Mouse (Mus musculus): ENCODE measurements around the gene Rpl3. TPM values are rescaled to one million over a fixed set of nuclear protein-coding genes. Genes with fewer than 3 reads are reported as not detected.

Gene Rpl3
- polyA plus RNA-seq, 1 experiment, result 298 TPM

- WGBS, result 12% methylated on average over 20 of the region's 20 CpGs
- Histone ChIP-seq H3K27ac (ENCODE audit: insufficient read depth, low read depth, low read length) (no peak overlapping the region), H3K4me3 (ENCODE audit: low read depth, low read length) (no peak overlapping the region), H3K27me3 (ENCODE audit: control insufficient read depth, insufficient read depth, low read length) (no peaks in the 10 kb centered on the region; the same call in 1 of the 2 replicates), H3K36me3 (ENCODE audit: control insufficient read depth, insufficient read depth, low read length) (no peaks in the 10 kb centered on the region), H3K4me1 (ENCODE audit: control insufficient read depth, insufficient read depth, insufficient read length, low read length) (peaks cover 16% of the 10 kb centered on the region)
- 0 out of 2 replicates have a peak, but pooled peaks have one; percentile 14 for TF ChIP-seq POLR2A (IDR thresholded peaks at IDR 0.05; ENCODE audit: low read depth, low read length)
- no peak for TF ChIP-seq CTCF (IDR thresholded peaks at IDR 0.05; ENCODE audit: extremely low read depth, insufficient read length, insufficient replicate concordance, low read depth, low read length)
Measured at GRCm38 (mm10) chr15:80096946-80097881, 5.5 kb upstream of the Rpl3 start.

- no peaks in the 10 kb centered on the region for H3K36me3 ChIP-seq (ENCODE audit: control insufficient read depth, insufficient read depth, low read length)
- H3K4me3 ChIP-seq (ENCODE audit: low read depth, low read length), result no peak overlapping the region
Measured at GRCm38 (mm10) chr15:80096406-80096805, 4.7 kb upstream of the Rpl3 start.

GRCm38 (mm10) chr15:80095596-80095995 is 3.9 kb upstream of the Rpl3 start:
- no peak overlapping the region for H3K27ac ChIP-seq (ENCODE audit: insufficient read depth, low read depth, low read length)
- H3K4me3 ChIP-seq (ENCODE audit: low read depth, low read length), result no peak overlapping the region
- H3K4me1 ChIP-seq (ENCODE audit: control insufficient read depth, insufficient read depth, insufficient read length, low read length), result peaks cover 21% of the 10 kb centered on the region
- no peak for TF ChIP-seq POLR2A (IDR thresholded peaks at IDR 0.05; ENCODE audit: low read depth, low read length)
- TF ChIP-seq CTCF (IDR thresholded peaks at IDR 0.05; ENCODE audit: extremely low read depth, insufficient read length, insufficient replicate concordance, low read depth, low read length), result no peak
- no peaks in the 10 kb centered on the region for H3K36me3 ChIP-seq (ENCODE audit: control insufficient read depth, insufficient read depth, low read length)
- peaks cover 11% of the 10 kb centered on the region for H3K27me3 ChIP-seq (ENCODE audit: control insufficient read depth, insufficient read depth, low read length)
- 28% methylated on average over 1 of the region's 1 CpGs for WGBS

More at GRCm38 (mm10) chr15:80096406-80096805, 4.7 kb upstream of the Rpl3 start:
- TF ChIP-seq POLR2A (IDR thresholded peaks at IDR 0.05; ENCODE audit: low read depth, low read length), result no peak
- 85% methylated on average over 10 of the region's 10 CpGs for WGBS
- peaks cover 7% of the 10 kb centered on the region for H3K27me3 ChIP-seq (ENCODE audit: control insufficient read depth, insufficient read depth, low read length)
- H3K4me1 ChIP-seq (ENCODE audit: control insufficient read depth, insufficient read depth, insufficient read length, low read length), result peaks cover 18% of the 10 kb centered on the region
- no peak overlapping the region for H3K27ac ChIP-seq (ENCODE audit: insufficient read depth, low read depth, low read length)

- Histone ChIP-seq H3K36me3 (ENCODE audit: control insufficient read depth, insufficient read depth, low read length) (no peaks in the 10 kb centered on the region), H3K27me3 (ENCODE audit: control insufficient read depth, insufficient read depth, low read length) (peaks cover 11% of the 10 kb centered on the region), H3K4me3 (ENCODE audit: low read depth, low read length) (no peak overlapping the region), H3K27ac (ENCODE audit: insufficient read depth, low read depth, low read length) (no peak overlapping the region), H3K4me1 (ENCODE audit: control insufficient read depth, insufficient read depth, insufficient read length, low read length) (peaks cover 21% of the 10 kb centered on the region)
- TF ChIP-seq CTCF (IDR thresholded peaks at IDR 0.05; ENCODE audit: extremely low read depth, insufficient read length, insufficient replicate concordance, low read depth, low read length) (no peak), POLR2A (IDR thresholded peaks at IDR 0.05; ENCODE audit: low read depth, low read length) (no peak)
- WGBS, result 91% methylated on average over 13 of the region's 13 CpGs
Measured at GRCm38 (mm10) chr15:80094201-80094600, 2.5 kb upstream of the Rpl3 start.

- WGBS, result 62% methylated on average over 8 of the region's 8 CpGs
- TF ChIP-seq POLR2A (IDR thresholded peaks at IDR 0.05; ENCODE audit: low read depth, low read length) (no peak), CTCF (IDR thresholded peaks at IDR 0.05; ENCODE audit: extremely low read depth, insufficient read length, insufficient replicate concordance, low read depth, low read length) (no peak)
- no peak overlapping the region for H3K4me3 ChIP-seq (ENCODE audit: low read depth, low read length)
- no peaks in the 10 kb centered on the region for H3K36me3 ChIP-seq (ENCODE audit: control insufficient read depth, insufficient read depth, low read length)
- peaks cover 11% of the 10 kb centered on the region for H3K27me3 ChIP-seq (ENCODE audit: control insufficient read depth, insufficient read depth, low read length)
- H3K4me1 ChIP-seq (ENCODE audit: control insufficient read depth, insufficient read depth, insufficient read length, low read length), result peaks cover 21% of the 10 kb centered on the region
- no peak overlapping the region for H3K27ac ChIP-seq (ENCODE audit: insufficient read depth, low read depth, low read length)
Measured at GRCm38 (mm10) chr15:80092599-80092998, 931 bp upstream of the Rpl3 start.

GRCm38 (mm10) chr15:80092041-80092441 is 373 bp upstream of the Rpl3 start:
- H3K4me1 ChIP-seq (ENCODE audit: control insufficient read depth, insufficient read depth, insufficient read length, low read length), result peaks cover 17% of the 10 kb centered on the region
- H3K36me3 ChIP-seq (ENCODE audit: control insufficient read depth, insufficient read depth, low read length), result no peaks in the 10 kb centered on the region
- TF ChIP-seq POLR2A (IDR thresholded peaks at IDR 0.05; ENCODE audit: low read depth, low read length) (no peak), CTCF (IDR thresholded peaks at IDR 0.05; ENCODE audit: extremely low read depth, insufficient read length, insufficient replicate concordance, low read depth, low read length) (no peak)
- H3K27me3 ChIP-seq (ENCODE audit: control insufficient read depth, insufficient read depth, low read length), result peaks cover 11% of the 10 kb centered on the region
- WGBS, result 75% methylated on average over 7 of the region's 7 CpGs
- H3K4me3 ChIP-seq (ENCODE audit: low read depth, low read length), result 0 out of 2 replicates have a peak overlapping the region, but pooled peaks have one; percentile 73
- no peak overlapping the region for H3K27ac ChIP-seq (ENCODE audit: insufficient read depth, low read depth, low read length)

GRCm38 (mm10) chr15:80090741-80091120 is 937 bp downstream of the Rpl3 start:
- Histone ChIP-seq H3K27ac (ENCODE audit: insufficient read depth, low read depth, low read length) (no peak overlapping the region), H3K4me1 (ENCODE audit: control insufficient read depth, insufficient read depth, insufficient read length, low read length) (peaks cover 8% of the 10 kb centered on the region), H3K4me3 (ENCODE audit: low read depth, low read length) (peak overlapping the region; percentile 73), H3K27me3 (ENCODE audit: control insufficient read depth, insufficient read depth, low read length) (peaks cover 11% of the 10 kb centered on the region), H3K36me3 (ENCODE audit: control insufficient read depth, insufficient read depth, low read length) (no peaks in the 10 kb centered on the region)
- TF ChIP-seq POLR2A (IDR thresholded peaks at IDR 0.05; ENCODE audit: low read depth, low read length) (no peak), CTCF (IDR thresholded peaks at IDR 0.05; ENCODE audit: extremely low read depth, insufficient read length, insufficient replicate concordance, low read depth, low read length) (no peak)
- 2% methylated on average over 17 of the region's 17 CpGs for WGBS

All from small intestine, adult 2 months (tissue).